Mouse (Mus musculus) intestine, embryonic 16.5 days (tissue): ENCODE results near the gene Myl7. TPM values are rescaled to one million over a fixed set of nuclear protein-coding genes. Genes with fewer than 3 reads are reported as not detected.
A peak's percentile ranks its signal among the peaks of the same experiment; 100 is the strongest.

ENCODE experiments used
- ATAC-seq: fragments of 200-750 bp; cut with Nextera tagmentation; 2 replicates; pipeline ENCODE4 v1.8.0; 2017; ENCODE audit warnings: moderate TSS enrichment, moderate library complexity
- H3K27ac ChIP-seq: fragments of 300-500 bp; sonication (generic); 2 replicates; pipeline ENCODE4 v1.5.1; 2014; ENCODE audit warnings: mild to moderate bottlenecking, low read length
- H3K27me3 ChIP-seq: fragments of 300-500 bp; sonication (generic); replicated peaks from 2 replicates; pipeline ENCODE4 v1.6.1; 2014; ENCODE audit warnings: low read length, control low read depth, mixed read lengths; ENCODE audit not compliant: control insufficient read depth, insufficient read depth
- H3K36me3 ChIP-seq: fragments of 300-500 bp; sonication (generic); 2 replicates; pipeline ENCODE4 v1.6.1; 2014; ENCODE audit warnings: low read length, control low read depth; ENCODE audit not compliant: control insufficient read depth, insufficient read depth
- H3K4me1 ChIP-seq: fragments of 300-500 bp; sonication (generic); 2 replicates; pipeline ENCODE4 v1.6.1; 2014; ENCODE audit warnings: low read length, control low read depth, mixed read lengths; ENCODE audit not compliant: control insufficient read depth, insufficient read depth
- H3K4me2 ChIP-seq: fragments of 300-500 bp; sonication (generic); 2 replicates; pipeline ENCODE4 v1.6.1; 2014; ENCODE audit warnings: low read depth, low read length, control low read depth
- H3K4me3 ChIP-seq: fragments of 300-500 bp; sonication (generic); 2 replicates; pipeline ENCODE4 v1.5.1; 2014; ENCODE audit warnings: mild to moderate bottlenecking, low read length
- H3K9ac ChIP-seq: fragments of 300-500 bp; sonication (generic); 2 replicates; pipeline ENCODE4 v1.6.1; 2014; ENCODE audit warnings: low read depth, low read length
- H3K9me3 ChIP-seq: fragments of 300-500 bp; sonication (generic); 2 replicates; pipeline ENCODE4 v1.6.1; 2016; ENCODE audit warnings: low read length, control low read depth; ENCODE audit not compliant: control insufficient read depth
- WGBS: fragments of 180-500 bp; shearing (Covaris S2); extraction: QIAGEN DNeasy Blood & Tissue Kit; methylation state at CpG from one replicate; pipeline ENCODE4 v1.1.7; 2014; 5-methylcytosine and 5-hydroxymethylcytosine counted together
- polyA plus RNA-seq: library from polyadenylated mRNA; unstranded; fragments of >200 nt; fragmentation: Nextera tagmentation; extraction: Ambion mirVana; gene quantifications from 2 replicates; pipeline ENCODE4 v1.2.1, GENCODE M21; 2015

Myl7 gene
- polyA plus RNA-seq, 1 experiment from 2014 or later: 88.3 TPM

DNA sequence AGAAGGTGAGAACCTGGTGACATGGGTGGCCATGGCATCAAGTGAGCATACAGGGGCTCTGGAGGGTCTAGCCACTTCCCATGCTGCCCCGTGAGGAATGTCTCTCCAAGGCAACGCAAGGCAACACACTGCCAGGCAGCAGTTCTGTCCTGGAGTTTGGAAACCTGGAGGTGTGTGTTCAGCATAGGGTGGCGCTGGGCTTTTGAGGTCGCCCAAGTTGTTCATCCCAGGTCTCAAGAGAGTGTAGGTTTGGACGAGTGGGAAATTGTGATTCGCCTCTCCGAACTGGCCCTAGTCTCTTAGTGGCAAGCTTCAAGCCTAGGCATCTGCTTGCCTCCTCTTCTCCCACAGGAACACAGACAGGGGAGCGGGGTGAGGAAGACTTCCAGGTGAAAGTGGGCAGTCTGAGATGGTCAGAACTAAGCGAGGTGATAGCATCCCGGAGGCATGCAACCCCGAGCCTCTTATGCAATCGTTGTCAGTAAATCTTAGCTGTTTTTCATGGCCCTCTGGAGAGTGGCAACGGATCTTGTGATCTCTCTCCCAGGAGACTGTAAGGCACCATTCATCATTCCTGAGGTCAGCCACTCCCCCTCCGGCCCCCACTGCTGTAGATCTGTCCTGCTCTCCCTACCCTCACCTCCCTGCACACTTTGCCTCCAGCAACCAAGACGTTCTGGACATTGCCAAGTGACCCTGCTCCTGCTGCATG, 36.0 kb downstream of the Myl7 start:
- Histone ChIP-seq H3K27me3 (peaks cover 5% of the 10 kb centered on the region; the same call in 1 of the 2 replicates), H3K4me1 (peaks cover 13% of the 10 kb centered on the region), H3K27ac (no peak overlapping the region), H3K9me3 (no peaks in the 10 kb centered on the region), H3K4me2 (peak overlapping the region; percentile 79), H3K36me3 (no peaks in the 10 kb centered on the region), H3K9ac (peak overlapping the region; percentile 76), H3K4me3 (peak overlapping the region; percentile 57)
- WGBS: 19% methylated on average over 15 of the region's 15 CpGs
- peak; percentile 21; the same call in 1 of the 2 replicates for ATAC-seq

DNA sequence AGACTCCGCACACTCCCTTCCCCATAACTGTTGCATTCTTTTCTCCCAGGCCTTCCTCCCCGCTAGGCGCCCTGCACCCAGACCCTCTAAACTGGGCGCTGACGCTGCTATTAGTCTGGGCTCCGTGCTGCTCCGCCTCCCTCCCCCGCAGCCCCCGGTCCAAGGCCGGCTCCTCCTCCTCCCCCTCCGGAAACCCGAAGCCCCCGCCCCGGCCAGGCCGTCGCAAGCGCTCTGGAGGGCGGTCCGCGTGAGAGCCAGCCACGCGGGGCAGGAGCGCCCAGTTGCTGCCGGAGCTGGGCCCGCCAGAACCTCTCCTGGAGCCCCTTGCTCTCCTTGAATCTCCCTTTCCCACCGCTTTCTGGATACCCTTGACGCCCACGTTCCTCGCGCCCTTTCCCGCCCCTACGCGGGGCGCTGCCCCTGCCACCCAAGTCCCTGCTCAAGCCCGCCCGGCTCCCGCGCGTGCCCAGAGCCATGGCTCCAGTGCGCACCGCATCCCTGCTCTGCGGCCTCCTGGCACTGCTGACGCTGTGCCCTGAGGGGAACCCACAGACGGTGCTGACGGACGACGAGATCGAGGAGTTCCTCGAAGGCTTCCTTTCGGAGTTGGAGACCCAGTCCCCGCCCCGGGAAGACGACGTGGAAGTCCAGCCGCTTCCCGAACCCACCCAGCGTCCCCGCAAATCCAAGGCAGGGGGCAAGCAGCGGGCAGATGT, 36.7 kb downstream of the Myl7 start, which contains the start of gene Aebp1:
Gene Aebp1, plus strand, starts transcription at position 270 of the 716 bp plus-strand sequence.
- Histone ChIP-seq H3K9me3 (no peaks in the 10 kb centered on the region), H3K27me3 (peaks cover 5% of the 10 kb centered on the region; the same call in 1 of the 2 replicates), H3K4me2 (peak within 1 kb of the TSS; percentile 79), H3K9ac (peak within 1 kb of the TSS; percentile 76), H3K27ac (peak within 1 kb of the TSS; percentile 24; the same call in 1 of the 2 replicates), H3K4me1 (peaks cover 13% of the 10 kb centered on the region), H3K36me3 (no peaks in the 10 kb centered on the region), H3K4me3 (peak within 1 kb of the TSS; percentile 57)
- peak; percentile 66 for ATAC-seq
- whole genome bisulfite sequencing: 2% methylated on average over 56 of the region's 59 CpGs

DNA sequence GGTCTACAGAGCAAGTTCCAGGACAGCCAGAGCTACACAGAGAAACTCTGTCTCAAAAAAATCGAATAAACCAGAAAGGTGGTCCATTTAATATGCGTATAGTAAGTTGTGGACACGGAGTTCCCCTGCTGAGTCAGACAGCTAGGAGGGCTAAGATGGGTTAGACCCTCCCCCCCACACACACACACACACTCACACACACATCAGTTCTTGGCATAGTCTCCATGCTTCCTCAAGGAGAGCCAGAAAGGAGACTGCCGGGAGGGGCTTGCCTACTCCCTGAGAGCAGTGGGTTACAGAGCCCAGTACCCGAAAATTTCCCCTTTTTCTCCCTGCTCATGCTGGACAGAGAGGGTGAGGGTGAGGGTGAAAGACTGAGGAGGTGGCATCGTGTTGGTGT, 37.9 kb downstream of the Myl7 start:
- 60% methylated on average over 6 of the region's 6 CpGs for WGBS
- Histone ChIP-seq H3K4me1 (peaks cover 13% of the 10 kb centered on the region), H3K4me2 (no peak overlapping the region), H3K27me3 (peaks cover 5% of the 10 kb centered on the region; the same call in 1 of the 2 replicates), H3K4me3 (no peak overlapping the region), H3K9me3 (no peaks in the 10 kb centered on the region), H3K36me3 (no peaks in the 10 kb centered on the region), H3K9ac (no peak overlapping the region), H3K27ac (no peak overlapping the region)
- 0 out of 2 replicates have a peak, but pooled peaks have one; percentile 9 for ATAC-seq

DNA sequence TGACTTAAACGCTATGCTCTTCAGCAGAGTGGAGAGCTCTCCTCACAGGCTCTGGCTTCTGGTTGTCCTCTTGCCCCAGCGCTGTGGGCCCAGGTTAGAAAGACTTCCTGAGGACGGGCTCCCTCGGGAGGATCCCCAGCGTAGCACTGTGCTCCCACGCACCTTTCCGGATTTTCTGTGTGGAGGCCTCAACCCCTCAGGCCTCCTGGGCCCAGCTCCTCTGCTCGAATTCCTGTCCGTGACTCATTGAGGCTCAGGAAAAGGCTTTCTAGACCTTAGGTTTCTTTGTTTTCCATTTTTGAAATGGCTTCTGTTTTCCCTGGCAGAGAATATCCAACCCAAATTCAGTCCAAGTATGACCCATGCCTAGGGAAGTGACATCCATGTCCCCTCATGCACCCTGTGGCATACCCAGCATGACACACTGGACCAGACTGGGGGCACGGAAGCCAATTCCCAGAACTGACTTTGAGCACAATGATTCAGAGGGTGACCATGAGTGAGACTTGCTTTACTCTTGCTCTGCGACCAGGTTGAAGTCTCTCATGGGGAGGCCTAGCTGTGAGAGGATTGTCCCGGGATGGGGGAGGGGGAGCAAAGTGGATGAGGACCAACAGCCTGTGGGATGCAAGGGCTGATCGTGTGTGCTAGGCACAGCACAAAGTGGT, 38.6 kb downstream of the Myl7 start:
- Histone ChIP-seq H3K36me3 (no peaks in the 10 kb centered on the region), H3K9me3 (no peaks in the 10 kb centered on the region), H3K4me3 (no peak overlapping the region), H3K4me1 (peaks cover 13% of the 10 kb centered on the region), H3K27me3 (peaks cover 5% of the 10 kb centered on the region; the same call in 1 of the 2 replicates), H3K9ac (no peak overlapping the region), H3K4me2 (no peak overlapping the region), H3K27ac (no peak overlapping the region)
- WGBS: 85% methylated on average over 13 of the region's 13 CpGs
- ATAC-seq: no peak

DNA sequence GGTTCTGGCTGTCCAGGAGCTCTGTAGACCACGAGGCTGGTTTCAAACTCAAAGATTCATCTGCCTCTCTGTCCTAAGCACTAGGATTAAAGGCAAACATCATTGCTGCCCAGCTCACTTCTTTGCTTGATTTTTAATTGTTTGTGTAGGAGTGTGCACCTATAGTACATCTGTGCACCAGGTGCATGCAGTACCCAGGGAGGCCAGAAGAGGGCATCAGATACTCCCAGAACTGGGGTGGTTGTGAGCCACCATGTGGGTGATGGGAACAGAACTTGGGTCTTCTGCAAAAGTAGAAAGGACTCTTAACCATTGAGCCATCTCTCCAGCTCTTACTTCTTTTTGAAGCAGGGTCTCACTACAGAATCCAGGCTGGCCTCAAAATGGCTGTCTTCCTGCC, 39.9 kb downstream of the Myl7 start:
- ATAC-seq: no peak
- H3K9me3 ChIP-seq: no peaks in the 10 kb centered on the region
- H3K4me3 ChIP-seq: no peak overlapping the region
- 74% methylated on average over 1 of the region's 1 CpGs for WGBS
- H3K4me1 ChIP-seq: peaks cover 13% of the 10 kb centered on the region
- no peak overlapping the region for H3K27ac ChIP-seq
- H3K27me3 ChIP-seq: peaks cover 5% of the 10 kb centered on the region; the same call in 1 of the 2 replicates
- no peak overlapping the region for H3K9ac ChIP-seq
- H3K4me2 ChIP-seq: no peak overlapping the region
- no peaks in the 10 kb centered on the region for H3K36me3 ChIP-seq

DNA sequence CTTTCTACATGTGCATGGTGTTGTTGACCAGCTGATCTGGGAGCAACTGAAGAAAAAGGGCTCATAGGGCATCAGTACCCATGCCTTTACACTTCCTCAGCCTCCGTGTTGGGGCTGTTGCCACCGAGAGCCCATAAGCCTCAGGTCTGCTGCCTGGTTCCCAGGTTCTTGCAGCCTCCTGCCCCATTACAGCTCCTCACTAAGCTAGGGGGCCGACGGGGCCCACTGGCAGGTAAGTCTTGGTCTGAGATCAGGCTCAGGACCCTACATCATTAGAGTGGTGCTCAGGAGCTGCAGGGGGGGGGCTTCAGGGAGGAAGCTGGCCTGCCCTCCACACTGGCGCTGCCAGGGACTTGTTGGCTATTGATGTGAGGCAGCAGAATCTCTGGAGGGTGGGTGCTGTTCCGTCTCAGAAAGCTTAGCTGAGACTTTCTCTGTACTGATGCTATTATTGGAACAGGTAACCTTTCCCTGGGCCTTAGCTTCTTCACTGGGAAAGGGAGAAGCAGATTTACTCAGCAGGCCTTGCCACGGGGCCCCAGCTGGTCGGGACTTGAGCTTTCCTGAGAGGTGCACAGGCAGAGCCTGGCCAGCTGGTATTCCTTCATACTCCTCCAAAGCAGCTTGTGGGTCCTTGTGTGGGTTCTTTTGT, 42.0 kb downstream of the Myl7 start:
- no peaks in the 10 kb centered on the region for H3K9me3 ChIP-seq
- H3K27me3 ChIP-seq: no peaks in the 10 kb centered on the region
- 81% methylated on average over 8 of the region's 8 CpGs for WGBS
- H3K27ac ChIP-seq: no peak overlapping the region
- H3K36me3 ChIP-seq: no peaks in the 10 kb centered on the region
- H3K9ac ChIP-seq: no peak overlapping the region
- no peak overlapping the region for H3K4me3 ChIP-seq
- no peak for ATAC-seq
- H3K4me2 ChIP-seq: no peak overlapping the region
- H3K4me1 ChIP-seq: peaks cover 5% of the 10 kb centered on the region

DNA sequence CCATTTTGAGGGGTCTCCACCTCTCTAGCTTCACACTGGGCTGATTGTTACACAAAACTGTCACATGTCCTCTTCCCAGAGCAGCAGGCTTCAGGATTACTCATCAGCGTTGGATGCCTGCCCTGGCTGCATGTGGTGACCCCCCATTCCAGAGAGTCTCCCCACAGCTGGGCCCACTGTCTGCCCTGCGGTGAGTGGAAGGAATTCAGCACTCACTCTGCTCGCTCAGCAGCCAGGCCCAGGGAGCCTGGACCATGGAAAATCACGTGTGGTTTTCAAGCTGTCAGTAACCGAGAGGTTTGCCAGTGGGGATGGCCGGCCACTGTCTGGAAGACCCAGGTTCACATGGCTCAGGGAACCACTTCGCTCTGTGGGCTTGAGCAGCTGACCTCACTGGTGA, 42.7 kb downstream of the Myl7 start:
- Histone ChIP-seq H3K4me1 (no peaks in the 10 kb centered on the region), H3K9me3 (no peaks in the 10 kb centered on the region), H3K4me2 (no peak overlapping the region), H3K27ac (no peak overlapping the region; the same call in 1 of the 2 replicates), H3K36me3 (no peaks in the 10 kb centered on the region), H3K4me3 (no peak overlapping the region), H3K9ac (no peak overlapping the region), H3K27me3 (no peaks in the 10 kb centered on the region)
- WGBS: 48% methylated on average over 7 of the region's 7 CpGs
- peak; percentile 46; the same call in 1 of the 2 replicates for ATAC-seq

DNA sequence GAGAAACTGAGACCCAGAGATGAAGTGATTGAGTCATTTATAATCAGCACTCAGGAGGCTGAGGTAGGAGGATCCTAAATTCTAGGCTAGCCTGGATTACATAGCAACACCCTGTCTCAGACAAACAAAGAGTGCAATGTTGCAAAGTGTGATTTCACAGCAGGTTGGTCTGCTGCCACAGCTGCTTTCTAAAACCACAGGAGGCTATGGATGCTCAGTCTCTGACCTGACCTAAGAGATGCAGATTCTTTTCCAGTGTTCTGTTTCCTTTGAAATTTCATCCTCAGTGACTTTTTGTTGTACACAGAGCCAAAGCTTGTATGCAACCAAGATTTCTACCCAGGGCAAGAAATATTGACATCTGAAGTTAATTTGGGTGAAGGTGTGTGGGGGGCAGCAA, 43.1 kb downstream of the Myl7 start:
- Histone ChIP-seq H3K9ac (no peak overlapping the region), H3K27ac (no peak overlapping the region), H3K27me3 (no peaks in the 10 kb centered on the region), H3K9me3 (no peaks in the 10 kb centered on the region), H3K4me3 (no peak overlapping the region), H3K36me3 (no peaks in the 10 kb centered on the region), H3K4me2 (no peak overlapping the region), H3K4me1 (no peaks in the 10 kb centered on the region)
- ATAC-seq: no peak

DNA sequence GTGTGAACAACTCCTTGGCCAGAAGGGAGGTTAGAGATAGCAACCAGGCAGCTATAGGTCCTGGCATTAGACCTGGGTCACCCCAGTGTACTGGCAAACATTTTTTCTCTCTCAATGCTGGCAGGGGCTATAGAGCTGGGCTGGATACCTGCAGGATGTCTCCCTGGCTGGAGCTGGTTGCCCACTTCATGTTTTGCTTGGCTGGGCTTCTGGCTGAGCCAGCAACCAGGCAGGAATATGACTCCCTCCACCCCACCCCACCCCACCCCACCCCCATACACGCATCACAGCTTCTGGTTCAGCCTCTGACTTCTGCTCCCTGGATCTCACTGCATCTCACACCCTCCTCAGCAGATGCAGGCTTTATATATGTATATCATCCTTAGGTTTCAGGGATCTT, 46.3 kb downstream of the Myl7 start:
- Histone ChIP-seq H3K4me1 (no peaks in the 10 kb centered on the region), H3K4me2 (no peak overlapping the region), H3K9ac (no peak overlapping the region), H3K9me3 (no peaks in the 10 kb centered on the region), H3K4me3 (no peak overlapping the region), H3K27ac (no peak overlapping the region), H3K36me3 (no peaks in the 10 kb centered on the region), H3K27me3 (no peaks in the 10 kb centered on the region)
- no peak for ATAC-seq
- WGBS: 47% methylated on average over 1 of the region's 1 CpGs
